Mouse (Mus musculus) forebrain, embryonic 12.5 days (tissue): ENCODE data around the gene Gm11027. TPM values are rescaled to one million over a fixed set of nuclear protein-coding genes. Genes with fewer than 3 reads are reported as not detected.
"Not testable (repeated sequence)": the region's sequence is repeated elsewhere in the genome, so short reads cannot be mapped to it uniquely, and the experiment has no call there.

Source experiments
- ATAC-seq: fragments of 200-750 bp; cut with Nextera tagmentation; 2 replicates; pipeline ENCODE4 v1.8.0; 2017; ENCODE audit warnings: moderate TSS enrichment; ENCODE audit not compliant: low FRiP score
- H3K27ac ChIP-seq: fragments of 300-500 bp; sonication (generic); 2 replicates; pipeline ENCODE4 v1.5.1; 2016; ENCODE audit warnings: mild to moderate bottlenecking
- H3K27me3 ChIP-seq: fragments of 300-500 bp; sonication (generic); 2 replicates; pipeline ENCODE4 v1.6.1; 2016; ENCODE audit warnings: mild to moderate bottlenecking
- H3K36me3 ChIP-seq: fragments of 300-500 bp; sonication (generic); replicated peaks from 2 replicates; pipeline ENCODE4 v1.6.1; 2016; ENCODE audit warnings: mild to moderate bottlenecking
- H3K4me1 ChIP-seq: fragments of 300-500 bp; sonication (generic); 2 replicates; pipeline ENCODE4 v1.6.1; 2016
- H3K4me2 ChIP-seq: fragments of 300-500 bp; sonication (generic); 2 replicates; pipeline ENCODE4 v1.6.1; 2016; ENCODE audit warnings: mild to moderate bottlenecking, moderate library complexity
- H3K4me3 ChIP-seq: fragments of 300-500 bp; sonication (generic); replicated peaks from 2 replicates; pipeline ENCODE4 v1.5.1; 2016; ENCODE audit warnings: mild to moderate bottlenecking
- H3K9ac ChIP-seq: fragments of 300-500 bp; sonication (generic); 2 replicates; pipeline ENCODE4 v1.6.1; 2016; ENCODE audit warnings: mild to moderate bottlenecking
- H3K9me3 ChIP-seq: fragments of 300-500 bp; sonication (generic); 2 replicates; pipeline ENCODE4 v1.6.1; 2016
- WGBS: fragments of 180-500 bp; shearing (Covaris S2); methylation state at CpG from one replicate; pipeline ENCODE4 v1.1.7; 2016; 5-methylcytosine and 5-hydroxymethylcytosine counted together
- polyA plus RNA-seq: library from polyadenylated mRNA; unstranded; fragments of >200 nt; fragmentation: Nextera tagmentation; extraction: Ambion mirVana; gene quantifications from 2 replicates; pipeline ENCODE4 v1.2.1, GENCODE M21; 2016

The Gm11027 gene
- polyA plus RNA-seq, result not detected in 2 replicates

- not testable (repeated sequence) for H3K27ac ChIP-seq, H3K4me3 ChIP-seq, H3K4me2 ChIP-seq, H3K9me3 ChIP-seq, H3K36me3 ChIP-seq, H3K9ac ChIP-seq, H3K4me1 ChIP-seq, ATAC-seq, H3K27me3 ChIP-seq
- WGBS, result 83% methylated on average over 2 of the region's 2 CpGs
Measured at GRCm38 (mm10) chr12:116275086-116275485, at the start of gene Gm11027. Gene Gm11027, plus strand, starts transcription at chr12:116275386.

- Histone ChIP-seq H3K9ac (no peak overlapping the region), H3K27me3 (no peaks in the 10 kb centered on the region), H3K4me2 (no peak overlapping the region), H3K4me1 (no peaks in the 10 kb centered on the region), H3K36me3 (peaks cover 20% of the 10 kb centered on the region), H3K9me3 (no peaks in the 10 kb centered on the region), H3K27ac (no peak overlapping the region), H3K4me3 (no peak overlapping the region)
- 90% methylated on average over 10 of the region's 10 CpGs for WGBS
- no peak for ATAC-seq
Measured at GRCm38 (mm10) chr12:116226289-116227057, 48.7 kb upstream of the Gm11027 start.

GRCm38 (mm10) chr12:116229451-116229850 lies 45.7 kb upstream of the Gm11027 start:
- H3K9me3 ChIP-seq, result no peaks in the 10 kb centered on the region
- no peak overlapping the region for H3K27ac ChIP-seq
- no peak for ATAC-seq
- H3K27me3 ChIP-seq, result no peaks in the 10 kb centered on the region
- no peak overlapping the region for H3K4me2 ChIP-seq
- H3K36me3 ChIP-seq, result peaks cover 17% of the 10 kb centered on the region
- 78% methylated on average over 3 of the region's 3 CpGs for WGBS
- no peak overlapping the region for H3K9ac ChIP-seq
- H3K4me1 ChIP-seq, result no peaks in the 10 kb centered on the region
- no peak overlapping the region for H3K4me3 ChIP-seq

- no peak for ATAC-seq
- Histone ChIP-seq H3K27ac (no peak overlapping the region), H3K4me3 (no peak overlapping the region), H3K9me3 (no peaks in the 10 kb centered on the region), H3K4me2 (no peak overlapping the region), H3K36me3 (0 out of 2 replicates have a peak, but pooled peaks cover 5% of the 10 kb centered on the region), H3K9ac (no peak overlapping the region), H3K27me3 (no peaks in the 10 kb centered on the region), H3K4me1 (no peaks in the 10 kb centered on the region)
- WGBS, result 87% methylated on average over 12 of the region's 12 CpGs
Measured at GRCm38 (mm10) chr12:116231612-116232011, 43.6 kb upstream of the Gm11027 start.

GRCm38 (mm10) chr12:116232061-116232460 lies 43.1 kb upstream of the Gm11027 start:
- H3K4me3 ChIP-seq, result no peak overlapping the region
- H3K4me2 ChIP-seq, result no peak overlapping the region
- no peak for ATAC-seq
- no peak overlapping the region for H3K9ac ChIP-seq
- H3K4me1 ChIP-seq, result no peaks in the 10 kb centered on the region
- H3K36me3 ChIP-seq, result 0 out of 2 replicates have a peak, but pooled peaks cover 5% of the 10 kb centered on the region
- WGBS, result 77% methylated on average over 1 of the region's 1 CpGs
- H3K27me3 ChIP-seq, result no peaks in the 10 kb centered on the region
- H3K27ac ChIP-seq, result no peak overlapping the region
- H3K9me3 ChIP-seq, result no peaks in the 10 kb centered on the region

GRCm38 (mm10) chr12:116235356-116235755 lies 39.8 kb upstream of the Gm11027 start:
- Histone ChIP-seq H3K9ac (no peak overlapping the region), H3K36me3 (0 out of 2 replicates have a peak, but pooled peaks cover 2% of the 10 kb centered on the region), H3K4me3 (no peak overlapping the region), H3K4me2 (no peak overlapping the region), H3K27ac (no peak overlapping the region), H3K9me3 (no peaks in the 10 kb centered on the region), H3K27me3 (no peaks in the 10 kb centered on the region), H3K4me1 (no peaks in the 10 kb centered on the region)
- no peak for ATAC-seq
- WGBS, result 86% methylated on average over 4 of the region's 4 CpGs

- no peak overlapping the region for H3K4me3 ChIP-seq
- no peak overlapping the region for H3K4me2 ChIP-seq
- H3K9me3 ChIP-seq, result no peaks in the 10 kb centered on the region
- H3K36me3 ChIP-seq, result peaks cover 5% of the 10 kb centered on the region; the same call in 1 of the 2 replicates
- 93% methylated on average over 3 of the region's 3 CpGs for WGBS
- ATAC-seq, result no peak
- H3K27ac ChIP-seq, result no peak overlapping the region
- H3K27me3 ChIP-seq, result no peaks in the 10 kb centered on the region
- H3K9ac ChIP-seq, result no peak overlapping the region
- no peaks in the 10 kb centered on the region for H3K4me1 ChIP-seq
Measured at GRCm38 (mm10) chr12:116236658-116237057, 38.5 kb upstream of the Gm11027 start.

GRCm38 (mm10) chr12:116238370-116238769 lies 36.8 kb upstream of the Gm11027 start:
- Histone ChIP-seq H3K9ac (no peak overlapping the region), H3K4me1 (no peaks in the 10 kb centered on the region), H3K27ac (no peak overlapping the region), H3K4me2 (no peak overlapping the region), H3K4me3 (no peak overlapping the region), H3K27me3 (no peaks in the 10 kb centered on the region), H3K36me3 (peaks cover 5% of the 10 kb centered on the region; the same call in 1 of the 2 replicates), H3K9me3 (no peaks in the 10 kb centered on the region)
- ATAC-seq, result no peak

GRCm38 (mm10) chr12:116238803-116239202 lies 36.4 kb upstream of the Gm11027 start:
- ATAC-seq, result no peak
- H3K27me3 ChIP-seq, result no peaks in the 10 kb centered on the region
- H3K4me1 ChIP-seq, result no peaks in the 10 kb centered on the region
- peaks cover 5% of the 10 kb centered on the region; the same call in 1 of the 2 replicates for H3K36me3 ChIP-seq
- H3K27ac ChIP-seq, result no peak overlapping the region
- WGBS, result 85% methylated on average over 3 of the region's 3 CpGs
- H3K9ac ChIP-seq, result no peak overlapping the region
- no peak overlapping the region for H3K4me2 ChIP-seq
- no peak overlapping the region for H3K4me3 ChIP-seq
- no peaks in the 10 kb centered on the region for H3K9me3 ChIP-seq

- Histone ChIP-seq H3K27me3 (no peaks in the 10 kb centered on the region), H3K36me3 (peaks cover 28% of the 10 kb centered on the region), H3K9me3 (no peaks in the 10 kb centered on the region), H3K4me2 (no peak overlapping the region), H3K4me3 (no peak overlapping the region), H3K27ac (no peak overlapping the region), H3K4me1 (no peaks in the 10 kb centered on the region), H3K9ac (no peak overlapping the region)
- 73% methylated on average over 1 of the region's 1 CpGs for WGBS
- ATAC-seq, result no peak
Measured at GRCm38 (mm10) chr12:116244601-116245000, 30.6 kb upstream of the Gm11027 start.

- Histone ChIP-seq H3K36me3 (peaks cover 15% of the 10 kb centered on the region), H3K27ac (no peak overlapping the region), H3K4me1 (no peaks in the 10 kb centered on the region), H3K4me2 (no peak overlapping the region), H3K27me3 (no peaks in the 10 kb centered on the region), H3K9ac (no peak overlapping the region), H3K4me3 (no peak overlapping the region), H3K9me3 (no peaks in the 10 kb centered on the region)
- ATAC-seq, result no peak
- WGBS, result 81% methylated on average over 8 of the region's 8 CpGs
Measured at GRCm38 (mm10) chr12:116254652-116255051, 20.5 kb upstream of the Gm11027 start.

GRCm38 (mm10) chr12:116255636-116256035 lies 19.6 kb upstream of the Gm11027 start:
- H3K4me1 ChIP-seq, result no peaks in the 10 kb centered on the region
- no peak overlapping the region for H3K9ac ChIP-seq
- H3K4me2 ChIP-seq, result no peak overlapping the region
- no peaks in the 10 kb centered on the region for H3K9me3 ChIP-seq
- WGBS, result 89% methylated on average over 11 of the region's 11 CpGs
- ATAC-seq, result no peak
- H3K36me3 ChIP-seq, result peaks cover 15% of the 10 kb centered on the region
- no peak overlapping the region for H3K4me3 ChIP-seq
- H3K27me3 ChIP-seq, result no peaks in the 10 kb centered on the region
- no peak overlapping the region for H3K27ac ChIP-seq

GRCm38 (mm10) chr12:116258321-116258720 lies 16.9 kb upstream of the Gm11027 start:
- ATAC-seq, result no peak
- Histone ChIP-seq H3K4me1 (peaks cover 6% of the 10 kb centered on the region; the same call in 1 of the 2 replicates), H3K4me2 (no peak overlapping the region), H3K27me3 (no peaks in the 10 kb centered on the region), H3K9me3 (no peaks in the 10 kb centered on the region), H3K36me3 (peaks cover 15% of the 10 kb centered on the region), H3K4me3 (no peak overlapping the region), H3K27ac (no peak overlapping the region), H3K9ac (no peak overlapping the region)
- 85% methylated on average over 2 of the region's 2 CpGs for WGBS
